Mouse (Mus musculus): Measurements from ENCODE around the gene Npm1.

GRCm38 (mm10) chr11:33156436-33157015 lies 6.5 kb downstream of the Npm1 start:
- no peak for TF ChIP-seq CTCF (conservative IDR thresholded peaks at IDR 0.05; ENCODE audit: low read length)
- no peak for TF ChIP-seq POU5F1 (IDR thresholded peaks at IDR 0.05; ENCODE audit: borderline replicate concordance, low read length)
- TF ChIP-seq NANOG (IDR thresholded peaks at IDR 0.05; ENCODE audit: borderline replicate concordance, low read length) = no peak
